Mouse (Mus musculus): Measurements from ENCODE around the gene Ldlr.
"Not testable (repeated sequence)": the region's sequence is repeated elsewhere in the genome, so short reads cannot be mapped to it uniquely, and the experiment has no call there.

Ldlr gene

DNA sequence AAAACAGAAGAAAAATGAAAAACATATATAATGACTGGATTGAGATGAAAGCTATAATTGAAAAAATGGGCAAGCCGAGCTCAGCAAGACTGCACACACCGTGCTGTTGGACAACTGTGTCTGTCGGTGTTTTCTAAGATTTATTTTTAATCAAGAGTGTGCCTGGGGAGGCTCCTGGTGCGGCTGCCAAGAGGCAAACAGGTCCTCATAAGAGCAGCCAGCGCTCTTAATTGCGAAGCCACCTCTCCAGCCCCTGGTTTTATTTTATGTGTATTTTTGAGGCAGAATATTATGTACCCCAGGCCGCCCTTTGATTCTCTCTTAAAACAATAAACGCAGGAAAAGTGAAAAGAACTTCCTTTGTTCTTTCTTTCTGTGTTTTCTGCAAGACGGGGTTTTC, 65.0 kb downstream of the Ldlr start:
- DNase-seq (ENCODE audit: low spot score in 2 of 2): no peak

DNA sequence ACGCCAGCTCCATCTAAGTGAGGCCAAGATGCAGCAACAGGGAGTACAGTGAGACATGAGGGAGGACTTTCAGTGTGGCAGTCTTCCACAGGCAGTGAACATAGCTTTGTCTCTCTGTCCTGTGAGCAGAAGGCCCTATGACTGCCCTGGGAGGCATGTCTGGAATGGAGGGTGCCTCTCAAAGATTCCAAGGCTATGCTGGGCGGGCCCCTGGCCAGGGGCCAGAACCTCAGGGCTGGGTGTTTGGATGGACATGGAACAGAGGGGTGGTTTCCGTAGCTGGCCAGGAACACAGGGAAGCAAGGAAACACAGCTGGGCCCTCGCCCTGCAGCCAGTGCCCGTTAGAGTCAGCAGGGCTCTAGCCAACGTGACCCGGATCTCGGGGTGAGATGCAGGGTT, 68.6 kb downstream of the Ldlr start:
- no peak for DNase-seq (ENCODE audit: low spot score in 2 of 2)

DNA sequence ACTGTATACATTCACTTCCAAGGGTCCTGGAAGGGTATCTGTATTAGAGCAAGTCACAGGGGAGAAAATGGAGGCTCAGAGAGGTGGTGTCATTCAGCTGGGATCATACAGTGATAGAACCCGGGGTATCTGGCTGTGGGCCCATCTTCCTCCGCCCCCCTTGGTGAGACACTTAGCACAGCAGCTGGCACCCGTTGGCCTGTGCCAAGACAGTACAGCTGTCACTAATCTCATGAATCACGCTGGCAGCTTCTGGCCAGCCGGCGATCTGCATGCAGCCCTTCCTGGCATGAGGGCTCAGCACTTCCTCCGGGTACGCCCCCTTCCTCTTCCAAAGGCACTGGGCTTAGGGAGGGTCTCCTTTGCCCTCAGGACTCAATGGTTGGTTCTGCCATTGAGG, 69.4 kb downstream of the Ldlr start:
- no peak for DNase-seq (ENCODE audit: low spot score in 2 of 2)

DNA sequence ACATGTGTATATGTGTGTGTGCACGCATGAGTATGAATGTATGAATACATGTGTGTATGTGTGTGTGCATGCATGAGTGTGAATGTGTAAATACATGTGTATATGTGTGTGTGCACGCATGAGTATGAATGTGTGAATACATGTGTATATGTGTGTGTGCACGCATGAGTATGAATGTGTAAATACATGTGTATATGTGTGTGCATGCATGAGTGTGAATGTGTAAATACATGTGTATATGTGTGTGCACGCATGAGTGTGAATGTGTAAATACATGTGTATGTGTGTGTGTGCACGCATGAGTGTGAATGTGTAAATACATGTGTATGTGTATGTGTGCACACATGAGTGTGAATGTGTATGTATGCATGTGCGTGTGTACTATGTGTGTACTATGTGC, 70.2 kb downstream of the Ldlr start:
- not testable (repeated sequence) for DNase-seq (ENCODE audit: low spot score in 2 of 2)

GRCm38 (mm10) chr9:21794344-21794834, 71.1 kb downstream of the Ldlr start:
- no peak for DNase-seq (ENCODE audit: low spot score in 2 of 2)

DNA sequence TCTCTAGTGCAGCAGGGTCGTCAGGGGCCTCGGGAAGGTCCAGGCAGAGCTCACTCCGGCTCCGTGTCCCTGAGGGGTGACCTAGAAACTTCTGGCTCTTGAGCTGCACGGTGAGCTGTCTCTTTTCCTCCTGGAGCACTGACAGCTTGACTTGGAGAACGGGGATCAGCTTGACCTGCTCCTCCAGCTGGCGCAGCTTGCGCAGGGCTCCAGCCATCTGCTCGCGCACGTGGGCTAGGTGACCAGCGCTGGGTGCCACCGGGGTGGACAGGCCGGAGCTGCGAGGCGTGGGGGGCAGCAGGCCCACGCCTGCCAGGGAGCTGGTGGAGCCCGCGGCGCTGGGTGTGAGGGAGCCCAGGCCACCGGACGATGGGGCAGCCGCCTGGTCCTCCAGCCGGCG, 71.6 kb downstream of the Ldlr start:
- no peak for DNase-seq (ENCODE audit: low spot score in 2 of 2)

DNA sequence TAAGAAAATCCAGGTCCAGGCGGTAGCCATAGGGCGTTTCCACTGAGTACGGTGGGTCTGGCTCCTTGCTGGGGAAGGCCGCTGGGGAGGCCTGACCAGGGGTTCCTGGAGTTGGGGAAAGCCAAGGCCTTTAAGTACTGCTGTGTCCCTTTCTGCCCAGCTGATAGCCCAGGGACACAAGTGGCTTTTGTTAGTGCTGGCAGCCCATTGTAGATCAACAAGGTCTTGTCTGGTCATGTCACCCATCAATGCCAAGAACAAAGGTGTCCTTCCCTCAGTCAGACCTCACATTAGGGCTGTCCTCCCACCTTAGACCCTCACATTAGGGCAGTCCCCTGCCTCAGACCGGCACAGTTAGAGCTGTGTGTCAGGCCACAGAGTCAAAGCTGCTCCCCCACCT, 72.3 kb downstream of the Ldlr start:
- DNase-seq (ENCODE audit: low spot score in 2 of 2): no peak

- no peak for DNase-seq (ENCODE audit: low spot score in 2 of 2)
These were observed 73.0 kb downstream of the Ldlr start for GRCm38 (mm10) chr9:21796259-21796658.

DNA sequence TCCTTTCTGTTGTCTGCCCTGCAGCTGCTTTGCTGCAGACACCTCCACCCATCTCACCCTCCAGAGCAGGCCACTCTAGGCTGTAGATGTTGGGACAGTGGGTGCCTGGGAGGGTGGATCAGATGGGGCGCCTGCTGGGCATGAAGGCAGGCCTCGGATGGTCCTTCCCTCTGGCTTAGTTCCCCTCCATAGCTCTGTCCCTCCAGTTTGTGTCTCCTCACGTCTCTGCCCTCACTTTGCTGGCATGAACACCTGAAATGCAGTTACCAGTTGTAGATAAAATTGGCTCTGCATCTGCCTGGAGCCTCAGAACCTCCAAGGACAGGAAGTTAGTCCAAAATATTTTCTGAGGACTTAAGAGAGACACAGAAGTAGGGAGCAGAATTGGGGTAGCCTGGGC, 73.6 kb downstream of the Ldlr start:
- DNase-seq (ENCODE audit: low spot score in 2 of 2): no peak

- DNase-seq (ENCODE audit: low spot score in 2 of 2): no peak
These were observed 74.7 kb downstream of the Ldlr start for GRCm38 (mm10) chr9:21797921-21798344.

DNA sequence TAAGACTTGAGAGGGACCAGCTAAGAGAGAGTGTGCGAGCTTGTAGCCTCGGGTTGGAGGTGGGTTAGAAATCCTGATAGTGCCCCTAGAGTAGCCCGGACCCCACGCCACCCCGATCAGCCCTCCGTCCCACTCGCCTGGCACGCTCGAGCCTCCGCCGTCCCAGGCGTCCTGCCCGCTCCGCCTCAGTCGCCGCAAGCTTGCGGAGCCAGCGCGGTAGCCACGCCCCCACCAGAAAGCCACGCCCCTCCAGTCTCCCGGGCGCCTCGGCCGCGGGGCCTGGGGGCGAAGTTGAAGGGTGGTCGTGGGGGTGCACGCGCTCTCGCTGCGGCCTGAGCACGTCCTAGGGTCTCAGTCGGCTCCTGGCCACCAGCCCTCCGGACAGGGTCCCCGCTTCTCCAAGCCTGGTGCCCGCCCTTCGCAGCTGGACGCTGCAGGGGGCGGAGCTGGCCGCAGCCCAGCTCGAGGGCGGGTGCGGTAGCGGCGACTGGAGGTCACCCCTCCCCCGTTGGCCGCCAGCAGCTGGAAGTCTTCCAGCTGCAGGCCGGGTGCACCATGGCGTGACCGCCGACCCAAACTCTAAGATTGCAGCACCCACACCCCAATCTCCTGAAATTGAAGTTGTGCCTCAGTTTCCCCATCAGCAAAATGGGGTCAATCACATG, 75.2 kb downstream of the Ldlr start, which contains the start of gene Kank2:
Kank2 (minus strand) TSS at position 400 of the 665 bp plus-strand sequence.
- DNase-seq (ENCODE audit: low spot score in 2 of 2): peak; percentile 60 to 85

GRCm38 (mm10) chr9:21799010-21799350, 75.7 kb downstream of the Ldlr start:
- DNase-seq (ENCODE audit: low spot score in 2 of 2): no peak

Data from thymus, postnatal 10 days (tissue).